Mouse (Mus musculus) heart, adult 10 weeks (tissue): Measurements from ENCODE around the gene Lypd6. TPM values are rescaled to one million over a fixed set of nuclear protein-coding genes. Genes with fewer than 3 reads are reported as not detected.

ENCODE experiments used
- polyA plus RNA-seq: library from polyadenylated mRNA; stranded (reverse); fragments of 350-450 nt; fragmentation: Illumina TruSeq; extraction: RNeasy Lipid Tissue Mini Kit (QIAGEN cat#74804); gene quantifications from one replicate; pipeline ENCODE4 v1.2.3, GENCODE M21; 2014; ENCODE audit warnings: low read depth, low replicate concordance

The Lypd6 gene
- polyA plus RNA-seq, result 0.24 TPM

DNA sequence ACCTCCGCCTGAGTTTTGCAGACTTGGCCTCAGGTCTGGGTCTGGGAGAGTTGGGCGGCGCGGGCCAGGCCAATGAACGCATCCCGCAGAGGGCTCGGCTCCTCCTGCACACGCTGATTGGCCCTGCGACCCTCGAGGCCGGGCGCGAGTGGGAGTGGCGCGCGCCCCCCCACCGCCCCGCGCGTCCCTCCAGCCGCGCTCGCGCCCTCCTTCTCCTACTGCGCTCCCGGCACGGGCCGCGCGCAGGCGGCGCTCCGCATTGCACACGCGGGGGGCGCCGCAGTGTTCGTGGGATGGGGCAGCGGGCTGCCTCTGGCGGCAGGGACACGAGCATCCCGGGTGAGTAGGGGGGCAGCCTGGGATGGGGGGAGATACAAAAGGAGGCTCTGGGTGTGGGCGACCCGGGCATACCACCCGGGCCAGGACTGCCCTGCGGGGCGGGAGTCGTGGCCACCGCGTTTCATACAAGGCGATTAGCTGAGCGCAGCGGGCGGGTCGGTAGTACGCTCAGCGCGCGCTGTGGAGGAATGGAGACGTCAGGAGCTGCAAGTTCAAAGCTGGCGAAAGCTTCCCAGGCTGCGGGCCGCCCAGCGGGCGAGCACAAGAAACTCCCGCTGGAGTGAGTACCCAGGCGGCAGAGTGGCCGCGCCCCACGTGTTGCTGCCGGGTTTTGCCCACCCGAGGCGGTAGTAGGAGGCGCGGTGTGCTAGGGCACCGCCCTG is at the start of gene Lypd6:
Lypd6 (plus strand) TSS at position 184 of the 722 bp plus-strand sequence.

Other genes starting within 250 kb of the Lypd6 start
- 167 TPM for gene Mmadhc, start 230.4 kb downstream of the Lypd6 start, polyA plus RNA-seq